Mouse (Mus musculus): Measurements from ENCODE around the gene Fam135a.
A peak's percentile ranks its signal among the peaks of the same experiment; 100 is the strongest.

DNA sequence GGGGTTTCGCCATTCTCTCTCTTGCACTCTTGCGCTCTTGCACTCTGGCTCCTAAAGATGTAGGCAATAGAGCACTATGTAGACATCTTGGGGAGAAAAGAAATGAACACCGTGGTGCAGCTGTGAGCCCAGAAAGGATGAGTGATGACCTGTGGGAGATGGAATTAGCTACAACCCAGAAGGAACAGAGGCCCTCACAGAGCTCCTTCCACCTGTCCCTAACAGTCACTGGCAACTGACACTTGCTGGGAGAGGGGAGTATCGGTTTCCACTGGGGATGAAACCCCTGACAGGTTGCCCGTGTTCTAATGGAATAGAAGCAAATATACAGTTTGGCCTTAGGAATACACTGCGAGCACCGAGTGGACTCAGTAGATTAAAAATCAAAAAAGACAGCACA lies 31.3 kb downstream of the Fam135a start:
- no peak for TF ChIP-seq POLR2A (IDR thresholded peaks at IDR 0.05; ENCODE audit: insufficient read length, low read depth)
- TF ChIP-seq MYOD1 (IDR thresholded peaks at IDR 0.05; ENCODE audit: control insufficient read depth in 1 of 3, insufficient read length in 2 of 3, low read depth in 2 of 3): peak in 2 of 3 experiments; percentile 57 to 71
- no peak for TF ChIP-seq MAX (IDR thresholded peaks at IDR 0.05; ENCODE audit: low read depth)
- TF ChIP-seq USF1 (IDR thresholded peaks at IDR 0.05; ENCODE audit: low read depth): no peak
- no peak for TF ChIP-seq POLR2AphosphoS2 (IDR thresholded peaks at IDR 0.05; ENCODE audit: insufficient read length, low read depth)
- no peak for TF ChIP-seq E2F4 (IDR thresholded peaks at IDR 0.05; ENCODE audit: insufficient read depth)
- TF ChIP-seq SRF (IDR thresholded peaks at IDR 0.05; ENCODE audit: control insufficient read depth, insufficient read length, low read depth): no peak
